Mouse (Mus musculus): ENCODE measurements around the gene Osbp.

The Osbp gene

DNA sequence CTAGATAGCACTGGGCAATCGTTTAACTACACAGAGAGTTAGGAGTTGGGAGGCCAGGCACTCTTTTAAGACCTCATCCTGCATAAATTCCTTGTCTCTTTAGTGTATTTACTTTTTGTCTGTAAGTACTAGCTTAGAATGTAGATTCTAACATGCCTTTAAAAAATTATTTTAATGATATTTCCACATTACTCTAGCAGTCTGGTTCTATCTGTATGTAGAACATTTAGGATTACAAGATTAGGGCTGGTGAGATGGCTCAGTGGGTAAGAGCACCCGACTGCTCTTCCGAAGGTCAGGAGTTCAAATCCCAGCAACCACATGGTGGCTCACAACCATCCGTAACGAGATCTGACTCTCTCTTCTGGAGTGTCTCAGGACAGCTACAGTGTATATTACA lies 18.9 kb downstream of the Osbp start:
- in situ Hi-C loops (cut with MboI; ENCODE audit: unreplicated experiment in 2 of 2), result loop anchor here in 1 of 2 experiments (5.0 kb wide), 1 partner anchor 57 kb away; no protein-coding TSS in a partner anchor

DNA sequence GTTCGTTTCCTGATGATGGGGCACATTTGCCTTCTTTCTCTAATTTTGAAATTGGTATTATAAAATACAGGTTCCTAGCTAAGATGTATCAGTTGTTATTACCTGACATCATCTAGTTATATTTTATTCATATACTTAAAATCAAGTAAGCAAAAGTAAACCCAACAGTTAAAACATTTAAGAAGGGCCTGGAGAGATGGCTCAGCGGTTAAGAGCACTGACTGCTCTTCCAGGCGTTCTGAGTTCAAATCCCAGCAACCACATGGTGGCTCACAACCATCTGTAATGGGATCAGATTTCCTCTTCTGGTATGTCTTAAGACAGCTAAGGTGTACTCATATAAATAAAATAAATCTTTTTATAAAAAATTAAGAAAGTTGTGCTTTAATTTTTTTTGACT lies 22.1 kb downstream of the Osbp start:
- in situ Hi-C loops (cut with MboI; ENCODE audit: unreplicated experiment in 2 of 2), result loop anchor here in 1 of 2 experiments (5.0 kb wide), 1 partner anchor 61 kb away; no protein-coding TSS in a partner anchor

DNA sequence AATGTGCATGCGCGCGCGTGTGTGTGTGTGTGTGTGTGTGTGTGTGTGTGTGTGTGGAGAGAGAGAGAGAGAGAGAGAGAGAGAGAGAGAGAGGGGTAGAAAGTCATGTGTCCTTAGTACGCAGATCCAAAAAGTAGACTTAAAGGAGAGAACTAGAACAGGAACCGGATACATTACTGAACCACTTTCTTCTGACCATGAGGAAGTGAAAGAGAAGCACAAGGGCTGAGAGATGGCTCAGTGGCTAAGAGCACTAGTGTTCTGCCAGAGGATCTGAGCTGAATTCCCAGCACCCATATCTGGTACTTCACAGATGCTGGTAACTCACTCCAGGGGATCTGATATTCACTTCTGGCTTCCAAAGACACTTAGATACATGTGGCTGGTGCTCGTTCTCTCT lies 23.6 kb downstream of the Osbp start:
- in situ Hi-C loops (cut with MboI; ENCODE audit: unreplicated experiment in 2 of 2), result loop anchor here in 1 of 2 experiments (5.0 kb wide), 1 partner anchor 62 kb away; no protein-coding TSS in a partner anchor

DNA sequence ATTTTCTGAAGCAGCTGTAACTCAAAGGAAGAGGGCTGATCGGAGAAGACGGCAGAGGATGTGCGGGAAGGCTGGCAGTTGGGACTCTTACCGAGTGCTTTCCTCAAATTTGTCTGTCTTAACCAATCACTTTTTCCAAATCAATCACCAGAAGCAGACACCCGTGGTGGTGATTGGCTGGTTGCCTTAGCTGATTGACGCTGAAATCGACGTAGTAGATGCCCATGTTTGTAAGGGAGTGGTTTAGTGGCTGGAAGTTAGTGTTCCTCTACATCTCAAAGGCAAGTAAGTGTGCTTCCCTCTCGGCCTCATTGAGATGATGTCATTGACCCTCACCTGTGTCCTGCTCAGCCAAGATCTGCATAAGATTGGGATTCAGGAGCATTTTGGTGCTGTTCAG lies 26.3 kb downstream of the Osbp start:
- in situ Hi-C loops (cut with MboI; ENCODE audit: unreplicated experiment in 2 of 2), result no loop called here

DNA sequence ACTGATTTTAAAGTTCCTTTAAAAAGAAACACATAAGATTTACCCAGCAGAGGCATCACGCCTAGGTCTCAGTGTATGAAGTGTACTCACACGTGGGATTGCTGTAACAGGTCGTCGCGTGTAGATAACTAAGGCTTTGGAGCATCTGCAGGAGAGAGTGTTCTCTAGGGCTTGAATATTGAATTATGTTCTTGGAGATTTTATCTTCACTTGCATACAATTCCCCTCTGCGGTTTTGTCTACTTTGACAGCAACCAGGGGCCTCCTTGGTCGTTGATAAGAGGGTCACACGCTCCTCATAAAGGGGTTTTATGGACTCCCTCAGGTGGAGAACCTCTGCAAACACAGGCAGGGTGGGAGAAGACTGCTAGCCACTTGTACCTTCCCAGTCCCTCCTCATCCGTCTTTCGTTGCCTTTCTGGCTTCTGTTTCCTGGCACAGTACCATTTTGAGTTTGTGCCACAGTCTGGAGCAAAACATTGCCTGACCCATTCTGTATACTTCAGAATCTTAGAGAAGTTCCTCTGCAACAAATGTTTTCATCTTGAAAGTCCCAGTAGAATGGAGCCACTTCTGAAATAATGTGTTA lies 26.8 kb downstream of the Osbp start:
- in situ Hi-C loops (cut with MboI; ENCODE audit: unreplicated experiment in 2 of 2), result no loop called here

DNA sequence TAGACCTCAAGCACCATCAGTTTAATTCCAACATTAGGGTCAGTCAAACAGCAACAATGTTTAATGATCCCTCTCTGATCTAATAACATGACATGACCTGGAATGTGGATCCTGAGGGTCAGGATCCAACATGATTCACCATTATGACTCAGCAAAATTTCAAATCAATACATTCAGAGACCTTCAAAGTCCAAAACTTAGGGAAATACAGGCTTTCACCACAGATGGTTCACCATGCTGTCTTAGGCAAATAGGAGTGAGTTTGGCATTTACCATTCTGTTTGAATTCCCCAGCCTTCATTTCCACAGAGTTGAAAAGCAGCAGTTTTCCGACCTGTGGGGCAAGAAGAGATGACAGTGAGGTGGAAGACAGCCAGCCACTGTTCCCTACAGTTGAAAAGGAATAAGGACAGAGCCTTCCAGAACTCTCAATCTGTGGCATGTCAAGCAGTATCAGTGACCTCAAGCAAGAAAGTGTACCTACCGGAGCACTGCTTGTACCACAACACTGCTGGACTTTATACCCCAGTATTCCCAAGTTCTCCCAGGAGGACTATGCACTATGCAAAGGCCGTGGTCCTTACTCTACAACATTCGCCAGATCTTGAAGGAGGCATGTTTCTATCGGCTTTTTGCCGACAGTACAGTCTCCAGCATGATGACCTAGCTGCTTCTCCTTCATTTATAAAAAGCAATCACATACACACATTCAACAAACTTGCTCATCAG lies 29.1 kb downstream of the Osbp start:
- in situ Hi-C loops (cut with MboI; ENCODE audit: unreplicated experiment in 2 of 2), result no loop called here

DNA sequence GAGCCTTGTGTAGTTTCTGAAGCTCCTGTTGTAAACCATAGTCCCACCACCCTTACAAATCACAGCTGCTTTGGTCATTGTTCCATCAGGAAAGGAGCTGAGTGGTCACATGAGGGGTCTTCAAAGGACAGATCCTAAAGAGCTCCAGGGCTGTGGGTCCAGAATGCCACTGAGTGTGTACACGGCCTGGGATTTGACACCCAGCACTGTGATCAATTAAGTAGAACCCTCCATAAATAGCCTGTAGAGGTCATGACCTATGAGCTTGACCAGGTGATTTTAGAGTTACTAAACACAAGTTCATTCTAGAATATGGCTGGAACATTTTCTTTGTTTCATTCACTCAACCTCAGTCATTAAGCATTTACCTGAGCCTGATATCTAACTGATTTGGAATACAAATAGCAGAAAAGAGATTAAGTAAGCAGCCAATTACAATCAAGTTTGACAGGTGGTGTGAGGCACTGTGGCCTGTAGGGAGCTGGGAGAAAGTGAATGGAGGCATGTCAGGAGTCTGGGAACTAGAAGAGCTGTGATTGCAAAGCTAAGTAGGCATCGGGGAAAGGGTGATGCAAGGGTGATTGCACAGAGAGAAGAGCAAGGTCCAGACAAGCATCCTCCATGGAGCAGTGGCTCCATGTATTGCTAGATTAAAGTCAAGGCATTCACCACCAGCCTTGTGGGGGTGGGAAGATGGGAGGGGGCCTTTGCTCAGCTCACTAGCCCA lies 30.1 kb downstream of the Osbp start:
- in situ Hi-C loops (cut with MboI; ENCODE audit: unreplicated experiment in 2 of 2), result no loop called here

DNA sequence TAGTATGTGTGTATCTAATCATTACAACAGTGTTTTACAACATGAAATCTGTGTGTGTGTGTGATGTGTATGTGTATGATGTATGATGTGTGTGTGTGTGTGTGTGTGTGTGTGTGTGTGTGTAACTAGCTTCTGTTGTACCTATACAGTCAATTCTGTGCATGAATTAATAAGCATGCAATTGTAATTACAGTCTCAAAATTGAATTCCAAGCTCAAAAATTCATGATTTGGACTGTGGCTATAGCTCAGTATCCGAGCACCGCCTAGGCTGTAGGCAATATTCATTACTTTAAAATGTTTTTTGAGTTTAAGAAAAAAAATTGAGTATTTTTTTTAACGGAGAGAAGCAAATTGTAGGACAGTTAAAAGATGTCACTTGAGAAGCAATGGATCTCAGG lies 35.9 kb downstream of the Osbp start:
- in situ Hi-C loops (cut with MboI; ENCODE audit: unreplicated experiment in 2 of 2), result loop anchor here (10.0 to 25.0 kb wide), 5 partner anchors 486 to 939 kb away; partner anchors contain the start of gene Gm4952 (in 1 of the 2)

DNA sequence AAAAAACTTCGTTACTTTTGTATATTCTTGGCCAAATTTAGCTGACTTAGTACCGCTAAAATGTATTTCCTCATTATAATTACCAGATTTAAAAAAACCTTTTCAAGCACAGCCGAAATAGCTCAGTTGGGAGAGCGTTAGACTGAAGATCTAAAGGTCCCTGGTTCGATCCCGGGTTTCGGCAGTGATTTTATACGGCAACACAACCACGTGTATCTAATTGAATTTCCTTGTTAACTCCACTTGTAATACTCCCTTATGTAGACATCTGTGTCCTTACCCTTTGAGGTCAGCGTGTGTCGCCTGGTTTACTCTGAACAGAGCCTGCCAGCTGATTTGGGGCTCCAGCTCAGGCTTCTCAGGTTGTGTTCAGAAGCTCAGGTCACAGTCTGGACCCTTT lies 36.4 kb downstream of the Osbp start:
- in situ Hi-C loops (cut with MboI; ENCODE audit: unreplicated experiment in 2 of 2), result loop anchor here (10.0 to 25.0 kb wide), 5 partner anchors 485 to 940 kb away; partner anchors contain the start of gene Gm4952 (in 1 of the 2)

DNA sequence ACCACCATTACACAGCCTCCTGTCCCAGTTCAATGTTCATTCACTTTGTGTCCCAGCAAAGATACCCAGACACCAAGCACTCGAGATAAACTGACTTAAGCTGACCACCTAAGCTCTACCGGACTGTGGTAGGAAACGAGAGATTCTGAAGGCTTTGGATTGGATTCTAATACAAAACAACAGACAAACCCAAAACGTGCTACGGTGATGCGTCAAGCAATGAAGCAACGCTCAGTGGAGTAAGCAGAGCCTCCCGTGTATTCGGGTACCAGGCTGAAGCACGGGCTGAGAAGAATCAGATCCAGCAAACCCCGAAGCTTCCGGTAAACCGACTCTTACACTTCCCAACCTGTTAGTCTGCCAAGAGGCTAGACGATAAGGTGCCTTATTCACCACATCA lies 37.0 kb downstream of the Osbp start:
- in situ Hi-C loops (cut with MboI; ENCODE audit: unreplicated experiment in 2 of 2), result loop anchor here (10.0 to 25.0 kb wide), 5 partner anchors 485 to 940 kb away; partner anchors contain the start of gene Gm4952 (in 1 of the 2)

DNA sequence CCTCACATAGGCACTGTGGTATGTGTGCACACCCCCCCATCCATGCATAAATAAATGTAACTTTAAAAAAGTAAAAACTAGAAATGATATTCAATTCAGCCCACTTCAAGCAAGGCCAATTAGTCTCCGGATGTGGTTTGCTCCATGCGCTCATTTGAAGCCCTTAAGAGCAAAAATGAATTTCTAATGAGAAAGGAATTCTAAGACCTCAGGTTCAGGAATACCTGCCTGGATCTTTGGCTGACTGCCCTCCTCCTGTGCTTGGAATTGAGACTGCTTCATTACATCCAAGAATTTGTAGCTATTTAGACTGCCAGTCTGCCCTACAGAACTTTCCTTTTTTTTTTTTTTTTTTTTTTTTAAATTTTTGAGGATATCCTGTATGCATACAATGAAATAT lies 37.8 kb downstream of the Osbp start:
- in situ Hi-C loops (cut with MboI; ENCODE audit: unreplicated experiment in 2 of 2), result loop anchor here (10.0 to 25.0 kb wide), 5 partner anchors 484 to 941 kb away; partner anchors contain the start of gene Gm4952 (in 1 of the 2)

DNA sequence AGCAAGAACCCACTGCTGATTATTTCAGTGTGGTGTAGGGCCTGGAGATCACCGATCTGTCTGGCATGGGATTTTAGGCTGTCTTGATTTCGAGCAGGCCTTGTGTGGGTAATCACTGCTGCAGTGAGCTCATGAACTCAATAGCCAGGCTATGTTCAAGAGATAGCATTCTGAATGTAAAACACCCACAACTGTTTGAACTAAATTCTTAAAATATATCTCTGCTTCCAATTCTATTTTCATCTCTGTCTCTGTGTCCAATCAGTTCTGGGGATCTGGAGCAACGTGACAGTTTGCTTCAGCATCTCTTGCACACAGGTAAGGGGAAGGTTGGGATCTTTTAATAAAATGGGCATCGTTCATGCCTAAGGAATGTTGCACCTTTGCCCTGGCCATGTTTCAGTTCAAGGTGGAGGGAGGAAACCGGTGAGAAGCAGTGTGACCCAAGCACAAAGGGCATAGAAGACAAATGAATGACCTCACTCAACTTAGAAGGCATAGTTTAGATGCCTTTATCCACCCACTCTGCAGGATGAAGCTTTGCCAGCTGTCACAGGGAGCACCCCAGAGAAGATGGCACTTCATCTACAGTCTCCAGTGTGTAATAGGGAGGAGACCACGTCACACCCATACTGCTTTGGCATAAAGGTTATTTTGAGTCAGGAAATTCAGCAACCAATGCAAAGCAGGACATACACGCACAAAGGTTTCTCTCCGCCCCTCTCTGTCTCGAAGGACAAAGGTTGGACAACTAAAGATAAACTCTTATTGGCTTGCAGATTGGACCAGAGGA lies 38.7 kb downstream of the Osbp start:
- in situ Hi-C loops (cut with MboI; ENCODE audit: unreplicated experiment in 2 of 2), result loop anchor here (5.0 to 25.0 kb wide), 8 partner anchors 92 to 942 kb away; partner anchors contain the start of genes Gm4952 (in 1 of the 2), Mrpl16 (in 1 of the 2) and Patl1 (in 1 of the 2)

DNA sequence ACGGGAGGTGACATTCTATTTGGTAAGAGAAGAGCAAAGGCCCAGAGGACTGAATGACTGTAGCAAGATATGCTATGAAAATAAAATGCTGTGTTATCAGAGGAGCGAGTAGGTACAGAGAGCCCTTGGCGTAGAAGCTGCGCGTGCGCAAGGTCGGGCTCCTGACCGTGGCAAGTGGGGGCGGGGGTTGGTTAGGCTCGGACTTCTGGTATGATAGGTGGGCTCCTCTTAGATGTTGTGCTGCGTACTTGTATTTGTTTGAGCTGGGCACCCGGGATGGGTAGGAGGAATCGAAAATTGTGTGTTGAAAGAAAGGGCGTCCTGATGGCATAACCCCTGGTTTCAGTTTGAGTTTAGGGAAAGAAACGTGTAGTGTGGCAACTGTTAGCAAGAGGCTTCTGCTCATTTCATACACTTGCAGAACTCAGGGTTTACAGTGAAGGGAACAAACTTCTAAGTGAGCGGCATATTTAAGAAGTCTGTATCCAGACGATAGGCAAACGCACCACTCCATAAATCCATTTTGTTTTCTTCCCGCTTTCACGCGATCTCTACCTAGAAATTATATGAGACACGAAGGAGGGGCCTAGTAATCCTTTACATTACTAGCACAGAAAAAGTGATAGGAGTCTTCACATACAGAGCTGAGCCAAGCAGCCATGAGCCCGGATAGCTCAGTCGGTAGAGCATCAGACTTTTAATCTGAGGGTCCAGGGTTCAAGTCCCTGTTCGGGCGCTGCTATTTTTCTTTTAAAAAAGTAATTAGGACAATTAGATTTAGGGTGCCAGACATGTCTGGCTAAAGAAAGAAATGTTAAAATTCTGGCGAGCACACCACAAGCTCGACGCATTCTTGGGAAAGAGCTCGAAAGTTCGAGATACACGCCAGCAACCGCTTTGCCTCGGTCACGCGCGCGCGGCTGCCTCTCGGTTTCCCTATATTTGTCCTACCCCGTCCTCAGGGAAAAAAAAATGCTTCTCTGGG lies 39.9 kb downstream of the Osbp start:
- in situ Hi-C loops (cut with MboI; ENCODE audit: unreplicated experiment in 2 of 2), result loop anchor here (5.0 to 25.0 kb wide), 8 partner anchors 93 to 943 kb away; partner anchors contain the start of genes Gm4952 (in 1 of the 2), Mrpl16 (in 1 of the 2) and Patl1 (in 1 of the 2)

DNA sequence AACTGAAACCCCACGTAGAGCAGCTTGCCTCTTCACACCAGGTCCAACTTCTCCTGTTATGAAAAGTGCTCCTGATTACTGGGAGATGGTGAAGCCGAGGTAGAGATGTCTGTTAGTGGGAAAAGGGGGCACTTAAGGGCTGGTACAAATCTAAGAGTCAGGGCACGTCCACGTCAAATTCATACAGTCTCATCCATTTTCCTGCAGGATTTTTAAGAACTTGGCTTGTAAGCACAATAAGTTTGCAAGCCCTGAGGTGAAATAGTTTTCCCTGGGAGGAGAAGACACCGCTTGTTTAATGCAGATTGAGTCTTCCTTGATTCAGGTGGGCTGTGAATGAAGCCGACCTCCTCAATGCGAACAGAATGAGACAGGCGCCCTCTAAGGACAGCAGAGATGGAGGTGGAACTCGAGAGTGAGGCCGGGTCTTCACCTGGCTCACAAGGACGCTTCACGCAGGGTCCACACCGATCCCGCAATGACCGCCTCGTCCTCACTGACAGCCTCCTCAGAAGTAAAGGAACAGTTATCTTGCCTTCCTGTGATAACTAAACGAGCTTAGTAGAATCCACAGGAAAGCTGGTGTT lies 40.7 kb downstream of the Osbp start:
- in situ Hi-C loops (cut with MboI; ENCODE audit: unreplicated experiment in 2 of 2), result loop anchor here (5.0 to 25.0 kb wide), 8 partner anchors 94 to 944 kb away; partner anchors contain the start of genes Gm4952 (in 1 of the 2), Mrpl16 (in 1 of the 2) and Patl1 (in 1 of the 2)

DNA sequence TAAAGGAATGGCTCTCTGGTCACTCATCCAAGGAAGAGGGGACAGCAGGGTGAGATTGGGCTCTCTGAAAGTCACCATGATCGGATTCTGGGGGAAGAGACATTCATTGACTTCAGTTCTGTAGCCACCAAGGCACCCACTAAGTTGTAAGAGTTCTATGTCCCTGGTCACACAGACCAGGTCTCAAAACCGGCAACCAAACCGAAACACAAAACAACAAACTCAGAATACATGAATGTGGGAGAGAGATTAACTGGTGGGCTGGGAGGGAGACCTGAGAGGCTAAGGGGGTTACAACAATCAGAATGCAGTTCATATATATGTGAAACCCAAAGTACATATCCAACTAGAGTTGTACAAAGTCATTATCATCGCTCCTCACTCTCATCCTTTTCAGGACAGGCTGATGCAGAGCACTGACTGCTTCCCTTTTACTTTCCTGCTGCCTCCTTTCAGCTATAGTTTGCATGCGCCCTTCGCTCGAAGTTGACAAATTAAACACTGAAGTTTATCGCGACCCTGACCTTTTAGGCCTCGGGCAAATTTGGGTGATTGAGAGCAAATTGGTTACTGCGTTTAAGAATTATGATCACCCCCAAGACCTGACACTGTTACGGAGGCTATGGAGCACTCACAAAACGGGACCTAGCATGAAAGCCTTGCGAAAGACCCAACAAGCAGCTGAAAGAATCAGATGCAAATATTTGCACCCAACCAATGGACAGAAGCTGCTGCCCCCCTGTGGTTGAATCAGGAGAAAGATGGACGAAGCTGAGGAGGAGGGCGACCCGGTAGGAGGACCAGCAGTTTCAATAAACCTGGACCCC lies 41.6 kb downstream of the Osbp start:
- in situ Hi-C loops (cut with MboI; ENCODE audit: unreplicated experiment in 2 of 2), result loop anchor here (5.0 to 25.0 kb wide), 8 partner anchors 95 to 945 kb away; partner anchors contain the start of genes Gm4952 (in 1 of the 2), Mrpl16 (in 1 of the 2) and Patl1 (in 1 of the 2)

DNA sequence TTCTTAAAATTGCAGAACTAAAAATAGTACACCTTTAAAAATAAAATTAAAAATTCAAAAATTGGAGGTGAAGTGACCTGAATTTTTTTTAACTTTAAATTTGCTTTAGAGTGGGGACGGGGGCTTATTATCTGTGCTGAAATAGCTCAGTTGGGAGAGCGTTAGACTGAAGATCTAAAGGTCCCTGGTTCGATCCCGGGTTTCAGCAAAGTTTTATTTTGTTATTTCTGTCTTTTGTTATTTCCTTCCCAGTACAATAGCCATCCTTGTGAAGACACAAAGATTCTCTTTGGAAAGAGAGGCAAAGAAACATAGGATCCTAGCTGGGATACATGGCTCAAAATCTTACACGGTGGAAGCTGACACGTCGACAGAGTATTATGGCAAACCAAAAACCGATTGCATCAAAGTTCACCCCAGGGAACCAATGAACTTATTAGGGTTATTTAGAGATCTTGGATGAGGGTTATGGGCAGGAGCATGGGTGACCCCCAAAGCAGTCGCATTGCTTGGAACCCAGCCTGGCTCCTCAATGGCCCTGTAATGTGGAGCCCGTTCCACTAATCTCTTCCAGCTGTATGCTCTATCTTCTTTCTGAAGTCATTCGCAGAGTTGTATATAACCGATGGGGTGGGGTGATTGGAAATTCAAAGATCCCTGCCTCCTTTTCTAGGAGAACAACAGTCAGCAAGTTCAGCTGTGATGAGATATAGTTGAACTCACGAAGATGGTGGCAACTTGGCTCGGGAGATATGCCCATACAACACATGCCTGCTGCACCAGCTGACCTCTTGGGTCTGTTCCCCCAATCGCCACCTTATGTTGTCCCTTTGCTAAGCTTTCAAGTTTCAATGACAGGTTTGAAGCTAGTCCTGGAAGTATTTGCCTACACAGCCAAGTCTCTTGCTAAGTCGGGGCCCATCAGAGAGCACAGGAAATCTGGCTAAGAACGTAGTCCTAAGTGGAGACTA lies 43.0 kb downstream of the Osbp start:
- in situ Hi-C loops (cut with MboI; ENCODE audit: unreplicated experiment in 2 of 2), result loop anchor here (5.0 to 25.0 kb wide), 8 partner anchors 96 to 946 kb away; partner anchors contain the start of genes Gm4952 (in 1 of the 2), Mrpl16 (in 1 of the 2) and Patl1 (in 1 of the 2)
